Mouse (Mus musculus) NIH3T3 (cell line): ENCODE data around the gene Olfr773.
"Not testable (repeated sequence)": the region's sequence is repeated elsewhere in the genome, so short reads cannot be mapped to it uniquely, and the experiment has no call there.

Experiments
- DNase-seq: peaks from one replicate; pipeline ENCODE4 v3.0.0-alpha.2; 2012; ENCODE audit warnings: low read depth

The Olfr773 gene

GRCm38 (mm10) chr10:129187319-129187718, at the start of gene Olfr773:
Gene Olfr773 (minus strand): TSS chr10:129187419.
- not testable (repeated sequence) for DNase-seq

GRCm38 (mm10) chr10:129235904-129236303, 48.7 kb upstream of the Olfr773 start, which contains the start of gene Olfr774:
Gene Olfr774 (plus strand): TSS chr10:129236204.
- no peak for DNase-seq

- no peak for DNase-seq
Measured at GRCm38 (mm10) chr10:129230737-129231136, 43.5 kb upstream of the Olfr773 start.

DNA sequence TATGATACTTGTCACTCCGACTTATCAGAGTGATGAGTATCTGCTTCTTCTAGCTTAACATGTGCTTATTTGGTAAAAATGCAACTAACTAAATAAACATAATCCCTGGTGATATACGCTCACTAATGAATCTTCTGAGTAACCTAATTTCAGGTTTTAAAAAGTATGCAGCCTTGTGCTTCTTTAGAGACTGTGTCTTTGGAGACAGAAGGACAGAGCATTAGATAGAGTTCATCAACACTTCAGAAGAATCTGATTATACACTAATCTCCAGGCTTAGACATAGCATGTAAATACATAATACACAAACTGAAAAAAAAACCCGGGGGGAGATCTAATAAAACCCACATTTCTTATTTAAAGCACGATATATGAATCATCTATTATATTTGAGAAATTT, 9.4 kb downstream of the Olfr773 start, which contains the start of gene Olfr772:
Olfr772 (minus strand) TSS at position 101 of the 400 bp plus-strand sequence.
- not testable (repeated sequence) for DNase-seq

DNA sequence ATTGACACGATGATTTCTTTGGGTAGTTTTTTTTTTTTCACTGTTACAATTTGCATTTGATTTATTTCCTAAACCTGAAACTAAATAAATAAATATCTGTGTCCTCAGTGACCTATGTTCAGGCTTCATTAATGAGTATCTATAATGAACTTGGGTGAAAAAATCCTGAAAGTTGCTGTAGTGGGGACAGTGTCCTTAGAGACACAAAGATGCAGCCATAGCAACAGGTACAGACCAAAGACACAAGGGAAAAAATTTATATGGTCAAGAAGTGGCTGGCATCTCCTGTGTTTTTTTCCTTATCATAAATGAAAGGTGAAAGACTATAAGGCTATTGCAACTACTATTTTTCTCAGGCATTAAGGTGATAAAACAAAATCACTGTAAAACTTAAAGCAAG, 22.6 kb downstream of the Olfr773 start, which contains the start of gene Olfr771:
Olfr771 (minus strand) TSS at position 101 of the 400 bp plus-strand sequence.
- DNase-seq: no peak

- DNase-seq: no peak
Measured at GRCm38 (mm10) chr10:129138898-129139297, 48.3 kb downstream of the Olfr773 start, which contains the start of gene Olfr770. Gene Olfr770 (minus strand): TSS chr10:129138998.
